Mouse (Mus musculus): Measurements from ENCODE around the gene Kctd4. TPM values are rescaled to one million over a fixed set of nuclear protein-coding genes. Genes with fewer than 3 reads are reported as not detected.

Kctd4 gene
- total RNA-seq, 1 experiment: 0.09 TPM

GRCm38 (mm10) chr14:75963215-75963614, 8.4 kb downstream of the Kctd4 start:
- H3K27ac ChIP-seq (ENCODE audit: insufficient read depth, low read depth, low read length, poor library complexity, severe bottlenecking): no peak overlapping the region
- no peak for DNase-seq (ENCODE audit: low read depth, low spot score)
- no peaks in the 10 kb centered on the region for H3K4me1 ChIP-seq (ENCODE audit: control insufficient read depth in 2 of 2, insufficient read depth in 2 of 2, low read length in 2 of 2, poor library complexity in 1 of 2)
- in situ Hi-C loops (cut with MboI; ENCODE audit: low sequenced_read_pairs in 2 of 2, unreplicated experiment in 2 of 2): no loop called here
- no peak overlapping the region for H3K9ac ChIP-seq (ENCODE audit: insufficient read depth, low read depth, low read length, poor library complexity, severe bottlenecking)
- no peaks in the 10 kb centered on the region for H3K36me3 ChIP-seq (ENCODE audit: control insufficient read depth, insufficient read depth, low read length, poor library complexity, severe bottlenecking)
- H3K4me3 ChIP-seq (ENCODE audit: insufficient read depth in 1 of 2, low read depth in 1 of 2, low read length in 2 of 2, poor library complexity in 1 of 2, severe bottlenecking in 1 of 2): no peak overlapping the region
- H3K9me3 ChIP-seq (ENCODE audit: control insufficient read depth, insufficient read depth, low read depth, low read length): no peaks in the 10 kb centered on the region
- TF ChIP-seq HCFC1 (IDR thresholded peaks at IDR 0.05; ENCODE audit: borderline replicate concordance, insufficient read depth, low read length) (no peak), ZC3H11A (IDR thresholded peaks at IDR 0.05; ENCODE audit: borderline replicate concordance, low read depth, low read length) (no peak), ZNF384 (IDR thresholded peaks at IDR 0.05; ENCODE audit: low read depth, low read length) (no peak), CHD2 (IDR thresholded peaks at IDR 0.05; ENCODE audit: low read depth, low read length) (no peak), MAFK (IDR thresholded peaks at IDR 0.05; ENCODE audit: insufficient read depth, low read depth, low read length) (no peak)

- Histone ChIP-seq H3K27ac (ENCODE audit: insufficient read depth, low read depth, low read length, poor library complexity, severe bottlenecking) (no peak overlapping the region), H3K9me3 (ENCODE audit: control insufficient read depth, insufficient read depth, low read depth, low read length) (no peaks in the 10 kb centered on the region), H3K36me3 (ENCODE audit: control insufficient read depth, insufficient read depth, low read length, poor library complexity, severe bottlenecking) (no peaks in the 10 kb centered on the region), H3K4me3 (ENCODE audit: insufficient read depth in 1 of 2, low read depth in 1 of 2, low read length in 2 of 2, poor library complexity in 1 of 2, severe bottlenecking in 1 of 2) (no peak overlapping the region), H3K9ac (ENCODE audit: insufficient read depth, low read depth, low read length, poor library complexity, severe bottlenecking) (no peak overlapping the region), H3K4me1 (ENCODE audit: control insufficient read depth in 2 of 2, insufficient read depth in 2 of 2, low read length in 2 of 2, poor library complexity in 1 of 2) (no peaks in the 10 kb centered on the region)
- in situ Hi-C loops (cut with MboI; ENCODE audit: low sequenced_read_pairs in 2 of 2, unreplicated experiment in 2 of 2): no loop called here
- no peak for DNase-seq (ENCODE audit: low read depth, low spot score)
- no peak for TF ChIP-seq ZC3H11A (IDR thresholded peaks at IDR 0.05; ENCODE audit: borderline replicate concordance, low read depth, low read length)
- TF ChIP-seq HCFC1 (IDR thresholded peaks at IDR 0.05; ENCODE audit: borderline replicate concordance, insufficient read depth, low read length): no peak
- TF ChIP-seq CHD2 (IDR thresholded peaks at IDR 0.05; ENCODE audit: low read depth, low read length): no peak
- no peak for TF ChIP-seq MAFK (IDR thresholded peaks at IDR 0.05; ENCODE audit: insufficient read depth, low read depth, low read length)
- TF ChIP-seq ZNF384 (IDR thresholded peaks at IDR 0.05; ENCODE audit: low read depth, low read length): no peak
Observed at GRCm38 (mm10) chr14:75964000-75964399, 9.2 kb downstream of the Kctd4 start.

- H3K27ac ChIP-seq (ENCODE audit: insufficient read depth, low read depth, low read length, poor library complexity, severe bottlenecking): no peak overlapping the region
- H3K9ac ChIP-seq (ENCODE audit: insufficient read depth, low read depth, low read length, poor library complexity, severe bottlenecking): no peak overlapping the region
- no peaks in the 10 kb centered on the region for H3K4me1 ChIP-seq (ENCODE audit: control insufficient read depth in 2 of 2, insufficient read depth in 2 of 2, low read length in 2 of 2, poor library complexity in 1 of 2)
- no peak for DNase-seq (ENCODE audit: low read depth, low spot score)
- TF ChIP-seq CHD2 (IDR thresholded peaks at IDR 0.05; ENCODE audit: low read depth, low read length): no peak
- TF ChIP-seq ZNF384 (IDR thresholded peaks at IDR 0.05; ENCODE audit: low read depth, low read length): no peak
- no peak for TF ChIP-seq MAFK (IDR thresholded peaks at IDR 0.05; ENCODE audit: insufficient read depth, low read depth, low read length)
- TF ChIP-seq ZC3H11A (IDR thresholded peaks at IDR 0.05; ENCODE audit: borderline replicate concordance, low read depth, low read length): no peak
- no peak for TF ChIP-seq HCFC1 (IDR thresholded peaks at IDR 0.05; ENCODE audit: borderline replicate concordance, insufficient read depth, low read length)
- no peak overlapping the region for H3K4me3 ChIP-seq (ENCODE audit: insufficient read depth in 1 of 2, low read depth in 1 of 2, low read length in 2 of 2, poor library complexity in 1 of 2, severe bottlenecking in 1 of 2)
- in situ Hi-C loops (cut with MboI; ENCODE audit: low sequenced_read_pairs in 2 of 2, unreplicated experiment in 2 of 2): no loop called here
- no peaks in the 10 kb centered on the region for H3K36me3 ChIP-seq (ENCODE audit: control insufficient read depth, insufficient read depth, low read length, poor library complexity, severe bottlenecking)
- no peaks in the 10 kb centered on the region for H3K9me3 ChIP-seq (ENCODE audit: control insufficient read depth, insufficient read depth, low read depth, low read length)
Observed at GRCm38 (mm10) chr14:75964433-75964832, 9.6 kb downstream of the Kctd4 start.

- H3K4me3 ChIP-seq (ENCODE audit: insufficient read depth in 1 of 2, low read depth in 1 of 2, low read length in 2 of 2, poor library complexity in 1 of 2, severe bottlenecking in 1 of 2): no peak overlapping the region
- no peak for TF ChIP-seq ZC3H11A (IDR thresholded peaks at IDR 0.05; ENCODE audit: borderline replicate concordance, low read depth, low read length)
- TF ChIP-seq ZNF384 (IDR thresholded peaks at IDR 0.05; ENCODE audit: low read depth, low read length): no peak
- no peak for TF ChIP-seq HCFC1 (IDR thresholded peaks at IDR 0.05; ENCODE audit: borderline replicate concordance, insufficient read depth, low read length)
- TF ChIP-seq MAFK (IDR thresholded peaks at IDR 0.05; ENCODE audit: insufficient read depth, low read depth, low read length): no peak
- no peak for TF ChIP-seq CHD2 (IDR thresholded peaks at IDR 0.05; ENCODE audit: low read depth, low read length)
- no peak overlapping the region for H3K27ac ChIP-seq (ENCODE audit: insufficient read depth, low read depth, low read length, poor library complexity, severe bottlenecking)
- no peaks in the 10 kb centered on the region for H3K4me1 ChIP-seq (ENCODE audit: control insufficient read depth in 2 of 2, insufficient read depth in 2 of 2, low read length in 2 of 2, poor library complexity in 1 of 2)
- DNase-seq (ENCODE audit: low read depth, low spot score): no peak
- in situ Hi-C loops (cut with MboI; ENCODE audit: low sequenced_read_pairs in 2 of 2, unreplicated experiment in 2 of 2): no loop called here
- no peak overlapping the region for H3K9ac ChIP-seq (ENCODE audit: insufficient read depth, low read depth, low read length, poor library complexity, severe bottlenecking)
- no peaks in the 10 kb centered on the region for H3K36me3 ChIP-seq (ENCODE audit: control insufficient read depth, insufficient read depth, low read length, poor library complexity, severe bottlenecking)
- no peaks in the 10 kb centered on the region for H3K9me3 ChIP-seq (ENCODE audit: control insufficient read depth, insufficient read depth, low read depth, low read length)
Observed at GRCm38 (mm10) chr14:75967291-75967690, 12.5 kb downstream of the Kctd4 start.

- no peak overlapping the region for H3K4me3 ChIP-seq (ENCODE audit: insufficient read depth in 1 of 2, low read depth in 1 of 2, low read length in 2 of 2, poor library complexity in 1 of 2, severe bottlenecking in 1 of 2)
- in situ Hi-C loops (cut with MboI; ENCODE audit: low sequenced_read_pairs in 2 of 2, unreplicated experiment in 2 of 2): no loop called here
- TF ChIP-seq HCFC1 (IDR thresholded peaks at IDR 0.05; ENCODE audit: borderline replicate concordance, insufficient read depth, low read length) (no peak), ZNF384 (IDR thresholded peaks at IDR 0.05; ENCODE audit: low read depth, low read length) (no peak), CHD2 (IDR thresholded peaks at IDR 0.05; ENCODE audit: low read depth, low read length) (no peak), ZC3H11A (IDR thresholded peaks at IDR 0.05; ENCODE audit: borderline replicate concordance, low read depth, low read length) (no peak), MAFK (IDR thresholded peaks at IDR 0.05; ENCODE audit: insufficient read depth, low read depth, low read length) (no peak)
Observed at GRCm38 (mm10) chr14:75976107-75976506, 21.3 kb downstream of the Kctd4 start.

More at GRCm38 (mm10) chr14:75976107-75976506, 21.3 kb downstream of the Kctd4 start:
- no peaks in the 10 kb centered on the region for H3K4me1 ChIP-seq (ENCODE audit: control insufficient read depth in 2 of 2, insufficient read depth in 2 of 2, low read length in 2 of 2, poor library complexity in 1 of 2)
- no peaks in the 10 kb centered on the region for H3K9me3 ChIP-seq (ENCODE audit: control insufficient read depth, insufficient read depth, low read depth, low read length)
- H3K27ac ChIP-seq (ENCODE audit: insufficient read depth, low read depth, low read length, poor library complexity, severe bottlenecking): no peak overlapping the region
- H3K36me3 ChIP-seq (ENCODE audit: control insufficient read depth, insufficient read depth, low read length, poor library complexity, severe bottlenecking): no peaks in the 10 kb centered on the region
- H3K9ac ChIP-seq (ENCODE audit: insufficient read depth, low read depth, low read length, poor library complexity, severe bottlenecking): no peak overlapping the region
- no peak for DNase-seq (ENCODE audit: low read depth, low spot score)

Data from ES-E14 (cell line).